Mouse (Mus musculus): ENCODE data around the gene Prr22.

Prr22 gene

DNA sequence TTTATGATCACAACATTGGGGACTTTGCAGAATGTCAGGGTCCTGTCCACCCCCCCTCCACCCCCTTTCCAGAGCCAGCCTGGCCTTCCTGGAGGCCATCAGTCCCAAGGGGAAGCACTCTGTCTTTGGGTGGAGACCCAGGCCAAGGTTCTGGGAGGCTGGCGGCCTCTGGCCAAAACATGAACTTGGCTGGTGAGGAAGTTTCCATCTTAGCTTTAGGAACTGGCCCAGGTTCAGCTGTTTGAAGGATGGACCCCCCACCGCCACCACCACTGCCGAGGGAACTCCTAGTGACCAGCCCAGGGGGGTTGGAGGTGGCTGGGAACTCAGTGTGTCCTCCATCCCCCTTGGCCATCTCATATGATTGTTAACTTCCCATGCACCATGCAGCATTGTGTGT, 9.0 kb upstream of the Prr22 start:
- DNase-seq (ENCODE audit: low spot score): no peak

DNA sequence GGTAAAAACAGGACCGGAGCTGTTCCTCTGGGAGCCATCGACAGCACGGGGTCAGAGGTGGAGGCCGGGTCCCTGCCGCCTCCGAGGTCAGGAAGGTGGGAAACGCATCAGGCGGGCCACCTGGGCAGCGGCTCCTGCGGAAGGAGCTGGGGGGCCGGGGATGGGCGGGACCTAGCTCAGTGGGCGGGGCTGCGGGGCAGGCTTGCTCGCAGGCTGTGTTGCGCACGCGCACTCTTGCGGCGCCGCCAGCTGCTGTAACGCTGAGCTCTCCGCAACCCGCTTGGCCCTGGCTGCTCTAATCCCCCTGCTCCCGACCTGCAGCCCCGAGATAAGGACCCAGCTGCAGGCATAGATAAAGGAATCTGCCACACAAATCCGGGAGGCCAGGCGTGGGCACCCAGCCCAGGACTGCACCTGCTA, 8.0 kb upstream of the Prr22 start:
- DNase-seq (ENCODE audit: low spot score): peak; percentile 82

DNA sequence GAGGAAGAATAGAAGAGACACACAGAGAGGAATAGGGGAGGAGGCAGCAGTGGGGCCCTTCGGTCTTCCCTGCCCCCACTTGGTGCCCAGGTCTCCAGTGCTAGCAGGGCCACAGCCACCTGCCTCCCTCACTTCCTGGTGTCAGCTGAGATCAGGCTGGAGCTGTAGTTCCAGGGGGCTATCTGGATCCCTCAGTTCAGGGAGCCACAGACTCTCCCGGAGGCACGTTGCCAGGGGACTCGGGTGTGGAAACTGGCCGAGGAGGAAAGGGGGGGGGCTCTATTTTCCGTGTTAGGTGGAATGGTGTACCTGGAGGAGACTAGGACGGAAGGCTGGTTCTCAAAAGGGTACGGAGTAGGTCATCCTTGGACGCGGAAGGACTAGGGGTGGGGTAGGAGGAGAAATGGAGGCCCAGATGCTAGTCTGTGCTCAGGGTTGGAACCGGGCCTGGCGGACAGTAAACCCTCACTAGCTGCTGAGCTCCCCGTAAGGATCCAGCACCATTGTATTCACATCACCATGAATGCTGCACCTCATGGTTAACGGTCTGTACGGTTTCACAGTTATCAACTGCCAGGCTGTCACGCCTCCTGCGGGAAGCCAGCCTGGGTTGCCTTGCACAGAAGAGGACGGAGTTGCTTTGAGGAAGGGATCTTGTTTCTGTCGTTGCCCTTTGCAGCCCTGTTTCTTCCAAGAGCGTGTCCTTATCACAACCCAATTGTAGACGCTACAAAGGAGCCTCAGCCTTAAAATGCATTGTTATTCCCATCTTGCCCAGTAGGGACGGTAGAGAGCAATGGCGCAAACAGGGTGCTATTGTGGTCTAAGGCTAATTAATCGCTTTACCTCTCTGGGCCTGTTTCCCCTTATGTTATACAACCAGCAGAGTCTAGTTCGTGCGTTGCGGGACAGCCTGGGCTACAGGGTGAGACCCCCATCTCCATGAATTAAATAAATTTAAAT, 7.0 kb upstream of the Prr22 start:
- no peak for DNase-seq (ENCODE audit: low spot score)

DNA sequence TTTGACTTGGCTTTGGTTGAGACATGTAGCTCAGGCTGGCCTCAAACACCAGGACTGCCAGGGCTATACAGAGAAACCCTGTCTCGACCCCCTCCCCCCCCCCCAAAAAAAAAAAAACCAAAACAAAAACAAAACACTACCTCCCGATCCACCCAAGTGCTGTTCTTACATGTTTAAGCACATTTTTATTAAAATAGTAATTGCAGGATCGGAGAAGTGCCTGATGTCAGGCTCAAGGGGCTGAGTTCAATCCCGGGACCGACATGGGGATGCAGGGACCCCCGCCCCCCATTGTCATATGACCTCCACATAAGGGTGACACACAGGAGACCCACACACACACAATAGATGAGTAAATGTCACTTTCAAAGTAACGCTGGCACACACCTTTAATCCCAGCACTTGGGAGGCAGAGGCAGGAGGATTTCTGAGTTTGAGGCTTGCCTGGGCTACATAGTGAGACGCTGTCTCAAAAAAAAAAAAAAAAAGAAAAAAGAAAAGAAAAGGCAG, 6.3 kb upstream of the Prr22 start:
- no peak for DNase-seq (ENCODE audit: low spot score)

DNA sequence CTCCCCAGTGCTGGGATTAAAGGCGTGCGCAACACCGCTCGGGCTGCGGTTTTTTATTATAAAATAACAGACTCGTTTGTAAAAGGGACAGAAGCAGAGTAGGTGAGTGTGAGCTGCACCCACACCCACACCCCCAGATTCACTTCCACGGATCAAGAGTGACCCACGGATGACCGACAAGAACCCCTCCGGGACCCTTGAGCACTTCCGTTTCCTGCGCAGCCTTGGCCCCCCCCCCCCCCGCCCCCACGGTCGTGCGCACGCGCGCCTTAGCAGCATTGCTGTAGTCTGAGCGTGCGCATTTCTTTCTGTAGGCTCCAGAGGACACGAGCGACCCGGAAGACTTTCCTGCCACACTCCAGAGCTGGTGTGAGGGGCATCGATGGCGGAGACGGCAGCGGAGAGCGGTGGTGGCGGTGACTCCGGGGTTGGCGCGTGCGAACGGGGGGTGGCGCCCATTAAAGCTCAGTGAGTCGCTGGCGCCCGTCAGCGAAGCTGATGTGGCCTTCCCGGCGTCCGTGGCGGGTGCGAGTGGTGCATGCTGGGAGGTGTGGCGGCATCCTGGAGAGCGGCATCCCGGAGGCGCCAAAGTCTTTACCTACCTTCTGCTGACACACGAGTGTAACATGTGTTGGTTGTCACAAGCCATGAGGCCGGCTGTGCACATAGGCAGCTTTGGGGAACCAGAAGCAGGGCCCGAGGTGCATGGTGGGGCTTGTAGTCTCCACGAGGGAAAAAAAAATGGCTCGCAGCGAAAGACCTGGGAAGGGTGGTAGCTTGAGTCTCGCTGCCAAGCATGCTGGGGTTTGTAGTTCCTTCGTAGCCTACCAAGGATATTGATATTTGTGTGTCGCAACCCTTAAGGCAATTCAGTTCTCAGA, 5.3 kb upstream of the Prr22 start, which contains the start of gene Dus3l:
Gene Dus3l, plus strand, starts transcription at position 284 of the 881 bp plus-strand sequence.
- peak; percentile 80 for DNase-seq (ENCODE audit: low spot score)

DNA sequence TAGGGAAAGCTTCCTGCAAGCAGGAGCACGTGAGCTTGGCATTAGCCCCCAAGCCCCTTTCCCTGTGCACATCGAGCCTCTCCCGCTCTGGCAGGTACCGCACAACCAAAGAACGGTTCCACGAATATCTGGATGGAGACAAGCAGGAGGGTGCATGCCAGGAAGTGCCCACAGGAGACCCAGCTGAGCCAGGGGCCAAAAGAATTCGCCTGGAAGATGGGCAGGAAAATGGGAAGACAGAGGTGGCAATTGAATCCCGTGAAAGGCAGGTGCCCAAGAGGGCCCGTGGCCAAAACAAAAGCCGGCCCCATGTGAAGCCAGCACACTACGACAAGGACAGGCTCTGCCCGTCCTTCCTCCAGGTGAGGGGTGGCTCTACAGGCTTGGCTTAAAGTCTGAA, 4.6 kb upstream of the Prr22 start:
- DNase-seq (ENCODE audit: low spot score): no peak

DNA sequence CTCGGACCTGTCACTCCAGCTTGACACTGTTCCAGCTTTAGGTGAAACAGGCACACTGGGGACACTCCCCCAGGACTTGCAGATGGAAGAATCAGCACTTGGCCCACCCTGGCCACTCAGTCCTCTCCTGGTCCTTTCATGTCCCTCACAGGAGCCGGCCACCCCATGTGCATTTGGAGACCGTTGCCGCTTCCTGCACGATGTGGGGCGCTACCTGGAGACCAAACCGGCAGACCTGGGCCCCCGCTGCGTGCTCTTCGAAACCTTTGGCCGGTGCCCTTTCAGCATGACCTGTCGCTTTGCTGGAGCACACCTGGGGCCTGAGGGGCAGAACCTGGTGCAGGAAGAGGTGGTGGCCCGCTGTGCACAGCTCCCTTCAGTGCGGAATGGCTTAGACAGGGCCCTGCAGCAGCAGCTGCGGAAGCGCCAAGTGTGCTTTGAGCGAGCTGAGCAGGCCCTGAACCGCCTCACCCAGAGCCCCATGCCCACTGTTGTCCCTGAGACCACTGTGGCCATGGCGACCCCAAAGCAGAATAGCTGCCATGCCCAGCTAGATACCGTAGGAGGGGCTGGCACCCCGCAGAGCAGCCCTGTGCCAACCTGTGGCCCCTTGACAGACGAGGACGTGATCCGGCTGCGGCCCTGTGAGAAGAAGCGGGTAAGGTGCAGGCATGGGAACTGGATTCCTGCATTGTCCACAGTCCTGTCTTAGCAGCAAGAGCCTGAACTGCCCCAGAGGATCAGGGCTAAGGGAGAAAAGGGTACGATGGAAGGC, 3.2 kb upstream of the Prr22 start:
- DNase-seq (ENCODE audit: low spot score): no peak

DNA sequence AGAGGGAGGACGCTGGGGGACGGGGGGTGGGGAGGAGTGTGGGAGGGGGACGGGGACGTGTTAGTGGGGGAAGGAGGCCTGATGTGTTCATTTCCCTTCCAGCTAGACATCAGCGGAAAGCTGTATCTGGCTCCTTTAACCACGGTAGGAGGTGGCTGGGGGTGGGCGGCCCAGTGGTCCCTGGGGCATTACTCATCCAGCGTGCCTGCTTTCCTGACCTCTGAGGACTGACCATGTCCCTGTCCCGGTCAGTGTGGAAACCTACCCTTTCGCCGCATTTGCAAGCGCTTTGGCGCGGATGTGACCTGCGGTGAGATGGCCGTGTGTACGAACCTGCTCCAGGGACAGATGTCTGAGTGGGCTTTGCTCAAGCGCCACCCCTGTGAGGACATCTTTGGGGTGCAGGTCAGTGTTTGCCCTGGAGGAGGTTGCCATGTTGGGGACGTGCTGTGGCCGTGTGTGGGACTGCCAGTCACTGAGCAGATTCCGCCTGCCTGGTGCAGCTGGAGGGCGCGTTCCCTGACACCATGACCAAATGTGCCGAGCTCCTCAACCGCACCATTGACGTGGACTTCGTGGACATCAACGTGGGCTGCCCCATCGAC, 2.4 kb upstream of the Prr22 start:
- no peak for DNase-seq (ENCODE audit: low spot score)

DNA sequence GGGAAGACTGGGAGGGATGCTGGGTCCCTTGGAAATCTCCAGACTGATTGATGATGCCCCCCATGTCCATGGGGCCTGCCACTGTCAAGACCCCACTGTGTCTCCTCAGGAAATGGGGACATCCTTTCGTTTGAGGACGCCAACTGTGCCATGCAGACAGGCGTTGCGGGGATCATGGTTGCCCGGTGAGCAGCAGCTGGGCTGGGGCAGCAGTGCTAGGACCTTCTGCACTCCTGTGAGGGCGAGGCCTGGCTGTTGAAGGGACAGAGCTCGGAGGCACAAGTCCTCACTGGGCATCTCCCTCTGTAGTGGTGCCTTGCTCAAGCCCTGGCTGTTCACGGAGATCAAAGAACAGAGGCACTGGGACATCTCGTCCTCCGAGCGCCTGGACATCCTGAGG, 1.1 kb upstream of the Prr22 start:
- DNase-seq (ENCODE audit: low spot score): no peak

DNA sequence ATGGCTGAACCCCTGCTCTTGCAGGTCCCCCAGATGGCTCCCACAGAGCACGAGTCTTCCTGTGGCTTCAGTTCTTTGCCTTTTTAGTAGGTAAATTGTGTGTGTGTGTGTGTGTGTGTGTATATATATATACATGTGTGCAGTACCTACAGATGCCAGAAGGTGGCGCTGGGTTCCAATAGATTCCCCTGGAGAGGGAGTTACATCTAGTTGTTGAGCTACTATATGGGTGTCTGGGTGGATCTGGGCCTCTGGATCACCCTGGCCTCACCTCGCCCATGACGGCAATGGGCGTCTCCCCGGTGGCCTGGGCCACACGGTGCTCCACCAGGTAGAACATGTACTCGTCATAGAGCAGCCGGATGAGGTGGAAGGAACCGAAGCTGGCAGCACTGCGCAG, 7.5 kb downstream of the Prr22 start:
- no peak for DNase-seq (ENCODE audit: low spot score)

DNA sequence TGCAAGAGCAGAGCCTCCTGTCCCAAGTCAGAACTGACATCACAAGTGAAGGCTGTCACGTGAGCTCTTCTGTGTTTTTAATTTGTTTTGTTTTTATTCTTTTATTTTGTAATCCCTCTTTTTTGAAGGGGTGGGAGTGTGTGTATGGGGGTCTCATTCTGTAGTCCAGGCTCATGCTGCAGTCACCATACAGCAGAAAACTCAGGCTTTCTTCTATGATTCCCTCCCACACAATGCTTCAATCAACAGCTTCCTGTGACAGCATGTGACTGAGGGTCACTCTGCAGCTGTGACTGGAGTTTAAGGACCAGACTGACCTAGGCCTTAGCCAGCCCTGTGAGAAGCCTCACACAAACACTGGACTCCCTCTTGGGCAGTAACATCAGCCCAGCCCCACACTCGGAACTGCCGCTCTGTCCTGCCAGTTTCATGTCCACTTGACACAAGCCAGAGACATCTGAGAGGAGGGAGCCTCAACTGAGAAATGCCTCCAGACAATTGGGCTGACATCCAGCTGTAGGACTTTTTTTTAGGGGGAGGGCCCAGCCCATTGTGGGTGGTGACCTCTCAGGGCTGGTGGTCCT, 8.8 kb downstream of the Prr22 start:
- DNase-seq (ENCODE audit: low spot score): no peak

DNA sequence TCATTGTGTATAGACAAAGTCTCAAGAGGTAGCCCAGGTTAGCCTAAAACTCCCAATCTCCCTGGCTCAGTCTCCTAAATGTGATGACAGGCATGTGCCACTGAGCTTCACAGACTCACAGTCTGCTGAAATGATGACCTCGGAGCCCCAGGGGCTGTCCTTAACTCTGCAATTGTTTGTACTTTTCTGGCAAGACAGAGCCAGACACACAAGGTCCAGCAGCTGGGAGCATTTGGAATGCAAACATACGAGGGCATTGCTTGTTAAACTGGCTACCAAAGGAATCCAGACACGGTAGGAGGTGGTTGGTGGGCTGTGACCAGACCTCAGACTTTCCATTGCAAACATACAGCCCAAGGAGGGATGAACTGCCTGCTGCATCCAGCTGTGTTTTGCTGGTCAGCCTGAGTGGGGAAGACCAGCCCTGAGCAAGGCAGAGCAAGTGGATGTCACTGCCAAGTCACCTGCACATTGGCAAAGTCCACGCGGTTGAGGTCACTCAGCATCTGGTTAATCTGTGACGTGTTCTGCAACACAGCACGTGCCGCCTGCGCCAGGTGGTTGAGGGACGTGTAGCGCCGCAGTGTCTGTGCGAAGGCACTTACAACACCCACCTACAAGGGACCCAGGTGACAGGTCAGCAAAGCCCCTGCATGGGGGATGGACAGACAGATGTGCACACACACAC, 10.4 kb downstream of the Prr22 start:
- DNase-seq (ENCODE audit: low spot score): no peak

DNA sequence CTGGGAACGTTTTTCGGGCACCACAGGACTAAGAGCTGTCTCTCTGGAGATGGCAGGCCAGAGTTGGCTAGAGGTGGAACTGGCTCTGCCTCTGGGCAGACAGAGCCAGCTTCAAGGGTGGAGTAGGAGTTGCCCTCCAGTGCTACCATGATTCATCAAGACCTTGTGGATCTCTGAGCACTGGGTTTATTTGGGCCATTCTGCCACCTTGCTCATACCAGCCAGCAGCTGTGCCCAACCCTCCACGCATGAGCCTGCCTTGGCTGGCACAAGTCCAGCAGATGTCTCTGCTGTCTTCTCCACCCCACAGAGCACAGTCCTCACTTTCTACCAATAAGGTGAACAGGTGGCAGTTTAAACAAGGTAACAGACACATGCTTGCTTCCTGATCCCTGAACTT, 18.8 kb downstream of the Prr22 start:
- no peak for DNase-seq (ENCODE audit: low spot score)

DNA sequence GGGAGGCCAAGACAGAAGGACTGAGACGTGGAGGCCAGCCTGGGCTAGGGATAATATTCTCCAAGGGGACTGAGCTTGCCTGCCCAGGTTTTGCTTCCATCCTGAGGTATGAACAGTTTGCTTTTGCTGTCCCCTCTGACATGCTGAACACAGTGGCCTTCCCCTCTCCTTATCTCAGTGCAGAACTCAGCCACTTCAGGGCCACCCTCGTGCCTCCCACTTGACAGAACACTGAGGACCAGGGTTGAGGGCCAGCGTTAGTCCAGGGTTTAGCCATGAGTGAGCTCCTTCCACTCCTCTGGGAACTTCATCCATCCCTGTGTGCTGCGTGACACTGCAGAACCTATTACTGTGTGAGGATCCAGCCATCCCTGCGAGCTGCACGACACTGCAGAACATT, 19.2 kb downstream of the Prr22 start:
- no peak for DNase-seq (ENCODE audit: low spot score)

DNA sequence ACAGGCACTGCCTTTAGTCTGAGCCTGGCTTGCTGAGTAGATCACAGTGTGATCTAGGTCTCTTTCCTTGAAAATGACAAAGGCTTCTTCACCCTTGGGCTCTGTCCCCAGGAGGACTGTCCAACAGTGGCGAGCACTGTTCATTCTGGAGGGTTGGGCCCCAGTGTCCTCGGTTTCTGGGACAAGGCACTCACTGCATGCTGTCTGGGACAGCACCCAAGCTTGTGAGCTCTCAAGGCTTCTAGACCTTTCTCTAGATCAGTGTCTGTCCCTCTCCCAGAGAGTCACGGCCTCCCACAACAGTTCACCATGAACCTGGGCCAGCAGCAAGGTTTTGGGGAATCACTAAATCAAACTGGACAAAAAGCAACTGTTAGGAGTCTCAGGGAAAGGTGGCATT, 22.5 kb downstream of the Prr22 start:
- DNase-seq (ENCODE audit: low spot score): no peak

DNA sequence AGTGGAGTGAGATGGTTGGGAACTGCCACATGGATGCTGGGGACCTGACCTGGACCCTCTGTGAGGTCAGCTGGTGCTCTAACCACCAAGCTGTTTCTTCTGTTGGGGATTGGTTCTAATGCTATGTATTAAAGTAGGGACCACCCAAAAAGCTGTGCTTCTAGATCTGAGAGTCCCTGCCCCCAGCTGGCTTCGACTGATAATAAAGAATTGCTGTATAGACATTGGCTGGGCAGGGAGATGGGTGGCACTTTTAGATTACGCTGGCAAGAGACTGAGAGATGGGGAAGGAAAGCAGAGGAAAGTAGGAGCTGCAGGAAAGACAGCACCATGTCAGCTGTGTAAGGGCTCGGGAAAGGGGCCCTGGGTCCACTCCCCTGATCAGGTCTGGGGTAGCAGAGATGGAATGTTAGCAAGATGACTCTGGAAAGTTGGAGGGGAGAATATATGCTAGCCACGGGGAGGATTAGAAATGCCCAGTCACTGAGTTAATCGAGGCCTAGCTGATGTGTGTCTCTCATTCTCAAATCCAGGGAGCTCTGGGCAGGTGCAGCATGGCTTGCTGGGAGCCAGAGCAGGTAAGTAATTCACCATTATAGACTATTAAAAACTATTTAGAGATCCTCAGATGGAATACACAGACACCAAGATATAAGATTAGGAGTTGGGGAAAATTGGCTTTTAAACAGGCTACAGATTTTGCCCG, 23.7 kb downstream of the Prr22 start:
- DNase-seq (ENCODE audit: low spot score): no peak

DNA sequence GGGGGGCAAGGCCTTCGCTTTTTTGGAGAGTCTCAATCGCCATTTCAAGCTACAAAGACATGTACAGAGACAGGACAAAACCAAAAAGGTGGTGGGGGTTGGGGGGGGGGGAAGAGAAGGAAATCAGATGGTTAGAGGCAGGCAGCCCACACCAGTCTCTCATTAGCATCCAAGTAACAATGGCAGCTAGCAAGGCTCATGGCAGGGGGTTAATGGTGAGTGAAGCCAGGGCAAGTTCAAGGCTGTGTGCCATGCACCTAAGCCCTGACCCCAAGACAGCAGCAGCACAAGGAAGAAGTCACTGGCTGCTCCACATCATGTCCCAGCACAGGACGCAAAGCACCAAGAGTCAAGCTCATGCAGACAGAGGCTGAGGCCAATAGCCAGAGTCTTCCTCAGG, 29.2 kb downstream of the Prr22 start:
- DNase-seq (ENCODE audit: low spot score): no peak

DNA sequence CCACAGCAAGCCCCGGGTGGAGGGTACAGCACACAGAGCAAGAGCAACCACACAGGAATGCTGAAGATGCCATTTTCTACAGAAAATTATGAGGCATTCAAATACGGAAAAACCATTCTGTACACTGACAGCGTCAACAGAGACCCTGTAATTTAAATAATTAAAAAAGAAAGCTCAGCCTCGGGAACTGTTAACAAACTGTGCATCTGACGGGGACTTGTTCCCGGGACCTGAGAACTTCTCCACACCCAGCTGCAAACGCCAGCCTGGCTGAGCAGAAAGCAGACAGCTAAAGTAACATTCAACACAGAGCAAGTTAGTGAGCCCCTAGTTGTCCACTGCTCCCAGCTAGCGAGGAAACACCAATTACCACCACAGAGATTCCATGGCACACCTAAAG, 32.0 kb downstream of the Prr22 start:
- no peak for DNase-seq (ENCODE audit: low spot score)

DNA sequence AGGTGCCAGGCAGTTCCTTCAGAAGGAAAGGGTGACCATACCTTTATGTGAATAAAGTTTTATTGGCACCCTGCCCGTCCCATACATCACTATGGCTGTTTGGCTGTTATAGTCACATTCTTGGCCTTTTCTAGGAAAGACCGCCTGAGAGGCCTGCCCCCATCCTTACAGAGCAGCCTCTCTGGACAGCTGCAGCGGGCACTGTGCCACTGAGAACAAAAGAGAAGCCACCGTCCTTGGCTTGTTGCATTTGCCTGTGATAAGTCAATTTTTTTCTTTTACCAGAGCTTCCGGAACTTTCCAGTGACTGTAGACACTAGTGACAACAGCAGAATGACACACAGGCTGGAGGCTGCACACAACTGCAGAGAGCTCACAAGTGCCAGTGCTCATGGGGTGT, 34.9 kb downstream of the Prr22 start:
- peak; percentile 62 for DNase-seq (ENCODE audit: low spot score)

DNA sequence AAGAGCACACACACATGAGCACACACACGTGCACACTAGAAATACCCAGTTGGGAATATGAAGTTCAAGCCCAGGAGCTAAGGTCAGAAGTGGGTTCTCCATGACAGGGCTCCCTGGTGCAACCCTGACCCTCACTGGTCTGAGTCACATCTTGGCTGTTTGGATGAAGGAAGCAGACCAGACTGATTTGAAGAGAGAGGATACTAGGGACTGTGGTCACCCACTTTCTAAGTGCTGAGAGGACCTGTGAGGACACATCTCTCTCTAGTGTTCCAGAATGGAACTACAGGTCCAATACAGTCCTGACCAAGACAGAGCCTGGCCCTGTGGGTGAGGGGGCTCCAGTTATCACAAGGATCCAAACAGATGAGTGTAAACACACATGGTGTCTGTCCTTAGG, 35.7 kb downstream of the Prr22 start:
- no peak for DNase-seq (ENCODE audit: low spot score)
